Comparison of ENCODE assay signal across 8 mouse cellular contexts in genomic region chr5:64647417-64648125, GRCm38 (mm10).
DNase-seq lines count a peak whose midpoint lies in the region; ATAC-seq lines count a peak whose summit lies in the region.

No protein-coding gene starts in this region.

- H3K9ac ChIP-seq in heart, embryonic 15.5 days: peak overlapping the region; percentile 33
- H3K9ac ChIP-seq in stomach, embryonic 14.5 days (replicated peaks; ENCODE audit: low read depth, low read length): no peak overlapping the region

- H3K4me2 ChIP-seq in heart, embryonic 15.5 days: peak overlapping the region; percentile 63
- peak overlapping the region; percentile 47 for H3K4me2 ChIP-seq in stomach, embryonic 14.5 days (replicated peaks; ENCODE audit: low read depth, low read length)

- peak overlapping the region; percentile 45 for H3K4me3 ChIP-seq in heart, embryonic 15.5 days
- peak overlapping the region; percentile 17 for H3K4me3 ChIP-seq in stomach, embryonic 14.5 days (ENCODE audit: low read depth, low read length)

- WGBS in heart, embryonic 15.5 days: 4% methylated on average over 18 of the region's 18 CpGs
- 3% methylated on average over 18 of the region's 18 CpGs for WGBS in stomach, embryonic 14.5 days

- peak overlapping the region; percentile 41 for H3K27ac ChIP-seq in heart, embryonic 15.5 days
- no peak overlapping the region for H3K27ac ChIP-seq in stomach, embryonic 14.5 days (ENCODE audit: low read length)

- peak; percentile 68 for ATAC-seq in heart, embryonic 15.5 days (replicated peaks; ENCODE audit: insufficient number of reproducible peaks, insufficient read depth, low FRiP score, low read depth)
- peak; percentile 53 for ATAC-seq in stomach, embryonic 14.5 days (ENCODE audit: insufficient number of reproducible peaks, insufficient read depth, low FRiP score, low read depth)
- no peak for ATAC-seq in monocyte, adult 5-6 weeks (replicated peaks; ENCODE audit: insufficient number of reproducible peaks, low FRiP score, low TSS enrichment, poor library complexity, severe bottlenecking)

- no peaks in the 10 kb centered on the region for H3K36me3 ChIP-seq in heart, embryonic 15.5 days
- no peaks in the 10 kb centered on the region for H3K36me3 ChIP-seq in stomach, embryonic 14.5 days (ENCODE audit: control insufficient read depth, insufficient read depth, low read length)

- no peaks in the 10 kb centered on the region for H3K27me3 ChIP-seq in heart, embryonic 15.5 days
- no peaks in the 10 kb centered on the region for H3K27me3 ChIP-seq in stomach, embryonic 14.5 days (ENCODE audit: control insufficient read depth, insufficient read depth, low read length)

- H3K9me3 ChIP-seq in heart, embryonic 15.5 days (replicated peaks): no peaks in the 10 kb centered on the region
- no peaks in the 10 kb centered on the region for H3K9me3 ChIP-seq in stomach, embryonic 14.5 days (ENCODE audit: control insufficient read depth, low read depth, low read length)

- peak; percentile 37 for DNase-seq in ovary, postnatal 36 days (ENCODE audit: low spot score)
- DNase-seq in ovary, postnatal 10 days (ENCODE audit: low spot score): no peak
- DNase-seq in cerebellum, postnatal 36 days: peak; percentile 11 to 24
- peak; percentile 70 to 71 for DNase-seq in kidney, postnatal 36 days
- DNase-seq in lung, postnatal 14 days: peak; percentile 7

- peaks cover 12% of the 10 kb centered on the region for H3K4me1 ChIP-seq in heart, embryonic 15.5 days (replicated peaks)
- H3K4me1 ChIP-seq in stomach, embryonic 14.5 days (ENCODE audit: control insufficient read depth, insufficient read depth, low read length): peaks cover 4% of the 10 kb centered on the region; the same call in 1 of the 2 replicates
